Mouse (Mus musculus) lung, adult 2 months (tissue): ENCODE results near the gene Mtif3. TPM values are rescaled to one million over a fixed set of nuclear protein-coding genes. Genes with fewer than 3 reads are reported as not detected.
"Not testable (repeated sequence)": the region's sequence is repeated elsewhere in the genome, so short reads cannot be mapped to it uniquely, and the experiment has no call there.

Source experiments
- DNase-seq: peaks from one replicate; pipeline ENCODE4 v3.0.0; 2022
- H3K4me1 ChIP-seq: fragments of 200-500 bp; 2 replicates; pipeline ENCODE4 v1.6.1; 2011; ENCODE audit warnings: low read length; ENCODE audit not compliant: control insufficient read depth, insufficient read depth
- H3K4me3 ChIP-seq: fragments of 200-500 bp; replicated peaks from 2 replicates; pipeline ENCODE3; 2011; ENCODE audit warnings: low read depth, mild to moderate bottlenecking, control low read depth, low read length; ENCODE audit errors: extremely low read depth
- CTCF ChIP-seq: fragments of 200-500 bp; IDR thresholded peaks from 2 replicates; pipeline ENCODE4 v1.5.1; 2011; ENCODE audit warnings: mild to moderate bottlenecking, low read length, control low read depth; ENCODE audit not compliant: insufficient read depth
- POLR2A ChIP-seq: fragments of 200-500 bp; IDR thresholded peaks from 2 replicates; pipeline ENCODE4 v1.6.1; 2011; ENCODE audit warnings: low read depth, mild to moderate bottlenecking, control low read depth, low read length, borderline replicate concordance; ENCODE audit errors: extremely low read depth
- WGBS: fragments of 180-500 bp; shearing (Covaris S2); methylation state at CpG from one replicate; pipeline ENCODE4 v1.1.7; 2018; 5-methylcytosine and 5-hydroxymethylcytosine counted together
- polyA plus RNA-seq: library from polyadenylated mRNA; depleted of rRNA; stranded (reverse); fragments of >200 nt; gene quantifications from 2 replicates; pipeline ENCODE4 v1.2.3, GENCODE M21; 2012

Gene Mtif3
- polyA plus RNA-seq, 1 experiment: 8.6 TPM

DNA sequence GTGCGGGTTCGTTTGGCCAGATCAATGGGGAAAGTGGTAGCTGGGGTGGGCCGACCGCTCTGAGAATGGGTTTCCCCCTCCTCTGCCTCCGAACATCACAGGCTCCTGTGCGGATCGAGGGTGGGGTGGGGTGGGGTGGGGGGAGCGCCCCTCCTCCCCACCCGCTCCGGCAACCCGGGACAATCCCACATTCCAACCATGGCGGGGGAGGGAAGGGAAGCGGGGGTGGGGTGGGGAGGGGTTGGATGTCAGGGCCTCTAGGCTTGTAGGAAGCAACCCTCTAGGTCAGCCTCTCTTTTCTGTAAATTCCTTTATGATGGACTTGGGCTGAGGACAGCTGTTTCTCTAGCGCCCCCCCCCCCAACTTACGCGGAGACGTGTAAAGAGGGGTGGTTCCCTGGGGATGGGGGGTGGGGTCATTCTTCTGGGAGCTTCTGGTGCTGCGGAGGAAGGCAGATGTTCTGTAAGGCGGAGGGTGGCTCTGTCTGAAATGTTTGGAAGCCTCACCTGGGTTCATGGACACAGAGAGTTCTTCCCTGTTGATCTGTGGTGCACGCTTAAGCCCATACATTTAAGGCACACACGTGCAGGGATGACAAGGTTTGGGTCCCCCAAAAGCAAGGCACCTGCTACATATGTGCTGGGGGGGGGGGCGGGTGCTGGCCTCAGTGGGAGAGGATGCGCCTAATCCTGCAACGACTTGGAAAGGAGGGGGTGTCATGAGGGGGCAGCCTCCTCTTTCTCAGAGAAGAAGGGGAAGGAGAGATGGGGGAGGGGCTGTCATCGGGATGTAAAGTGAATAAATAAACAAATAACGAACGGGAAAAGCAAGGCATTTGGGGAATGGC lies 43.1 kb downstream of the Mtif3 start:
- WGBS: 5% methylated on average over 27 of the region's 27 CpGs
- no peak overlapping the region for H3K4me3 ChIP-seq
- no peaks in the 10 kb centered on the region for H3K4me1 ChIP-seq
- no peak for DNase-seq
- TF ChIP-seq POLR2A (no peak), CTCF (no peak)

DNA sequence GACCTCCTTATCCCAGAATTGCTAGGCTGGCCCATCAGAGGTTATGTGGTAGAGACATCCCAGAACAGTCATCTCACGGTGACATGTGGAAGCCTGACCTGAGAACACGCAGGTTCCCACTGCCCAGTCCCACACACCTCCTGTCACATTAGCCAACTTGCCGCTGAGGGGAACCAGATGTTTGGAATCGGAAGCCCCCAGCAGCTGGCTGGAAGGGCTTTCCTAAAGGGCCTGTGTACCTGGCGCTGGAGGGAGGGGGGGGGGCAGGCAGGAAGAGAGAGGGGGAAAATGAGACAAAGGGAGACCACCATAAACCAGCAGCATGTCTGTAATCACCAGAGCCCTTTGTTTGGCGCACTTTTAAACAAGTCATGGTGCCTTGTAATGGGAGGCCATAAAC lies 43.7 kb downstream of the Mtif3 start:
- no peak for TF ChIP-seq CTCF
- TF ChIP-seq POLR2A: no peak
- WGBS: 27% methylated on average over 6 of the region's 6 CpGs
- DNase-seq: no peak
- Histone ChIP-seq H3K4me1 (no peaks in the 10 kb centered on the region), H3K4me3 (no peak overlapping the region)

DNA sequence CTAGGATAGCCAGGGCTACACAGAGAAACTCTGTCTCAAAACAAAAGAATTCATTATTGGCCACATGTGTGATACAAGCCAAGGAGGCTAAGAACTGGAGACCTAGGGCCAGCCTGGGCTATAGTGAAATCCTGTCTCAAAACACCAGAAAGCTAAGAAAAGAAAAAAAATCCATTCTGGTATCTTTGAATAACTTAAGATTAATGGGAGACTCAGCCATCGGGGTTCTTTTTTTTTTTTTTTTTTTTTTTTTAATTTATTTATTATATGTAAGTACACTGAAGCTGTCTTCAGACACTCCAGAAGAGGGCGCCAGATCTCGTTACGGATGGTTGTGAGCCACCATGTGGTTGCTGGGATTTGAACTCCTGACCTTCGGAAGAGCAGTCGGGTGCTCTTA lies 46.2 kb downstream of the Mtif3 start:
- 75% methylated on average over 6 of the region's 6 CpGs for WGBS
- not testable (repeated sequence) for H3K4me1 ChIP-seq, DNase-seq, H3K4me3 ChIP-seq

DNA sequence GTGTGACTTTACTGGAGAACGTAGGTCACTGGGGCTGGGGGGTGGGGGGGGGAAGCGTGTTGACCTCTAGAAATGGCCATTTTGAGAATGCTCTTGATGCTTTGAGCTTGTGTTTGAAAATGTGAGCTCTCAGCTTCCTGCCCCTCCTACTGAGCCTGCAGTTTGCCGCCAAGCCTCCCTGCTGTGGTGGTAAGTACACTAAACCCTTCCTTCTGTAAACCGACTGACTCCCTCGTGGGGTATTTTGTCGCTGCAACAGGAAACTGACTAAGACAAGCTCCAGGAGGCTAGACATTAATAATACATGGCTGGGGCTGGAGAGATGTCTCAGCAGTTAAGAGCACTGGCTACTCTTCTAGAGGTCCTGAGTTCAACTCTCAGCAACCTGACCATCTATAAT lies 46.8 kb downstream of the Mtif3 start:
- 18% methylated on average over 6 of the region's 6 CpGs for WGBS
- DNase-seq: no peak
- TF ChIP-seq POLR2A (no peak), CTCF (no peak)
- Histone ChIP-seq H3K4me3 (no peak overlapping the region), H3K4me1 (no peaks in the 10 kb centered on the region)

DNA sequence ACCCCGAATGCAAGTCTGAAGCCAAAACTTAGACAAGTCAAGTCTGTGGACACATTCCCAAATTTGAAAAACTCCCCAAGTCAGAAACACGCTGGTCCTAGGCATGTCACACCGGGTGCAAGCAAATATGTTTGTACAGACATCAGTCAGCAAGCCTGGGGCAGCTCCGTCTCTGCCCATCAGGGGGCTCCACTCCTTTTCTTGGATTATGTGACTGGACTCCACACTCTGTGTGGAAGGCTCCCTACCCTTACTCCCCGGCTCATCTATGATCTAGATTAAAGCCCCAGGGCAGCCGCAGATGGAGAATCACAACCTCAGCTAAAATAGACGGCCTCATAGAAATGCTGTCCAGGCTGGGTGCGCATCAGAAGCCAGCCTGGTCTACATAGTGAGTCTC lies 47.3 kb downstream of the Mtif3 start:
- TF ChIP-seq POLR2A (no peak), CTCF (0 out of 2 replicates have a peak, but pooled peaks have one; percentile 10)
- Histone ChIP-seq H3K4me1 (no peaks in the 10 kb centered on the region), H3K4me3 (no peak overlapping the region)
- DNase-seq: no peak
- WGBS: 67% methylated on average over 8 of the region's 8 CpGs

DNA sequence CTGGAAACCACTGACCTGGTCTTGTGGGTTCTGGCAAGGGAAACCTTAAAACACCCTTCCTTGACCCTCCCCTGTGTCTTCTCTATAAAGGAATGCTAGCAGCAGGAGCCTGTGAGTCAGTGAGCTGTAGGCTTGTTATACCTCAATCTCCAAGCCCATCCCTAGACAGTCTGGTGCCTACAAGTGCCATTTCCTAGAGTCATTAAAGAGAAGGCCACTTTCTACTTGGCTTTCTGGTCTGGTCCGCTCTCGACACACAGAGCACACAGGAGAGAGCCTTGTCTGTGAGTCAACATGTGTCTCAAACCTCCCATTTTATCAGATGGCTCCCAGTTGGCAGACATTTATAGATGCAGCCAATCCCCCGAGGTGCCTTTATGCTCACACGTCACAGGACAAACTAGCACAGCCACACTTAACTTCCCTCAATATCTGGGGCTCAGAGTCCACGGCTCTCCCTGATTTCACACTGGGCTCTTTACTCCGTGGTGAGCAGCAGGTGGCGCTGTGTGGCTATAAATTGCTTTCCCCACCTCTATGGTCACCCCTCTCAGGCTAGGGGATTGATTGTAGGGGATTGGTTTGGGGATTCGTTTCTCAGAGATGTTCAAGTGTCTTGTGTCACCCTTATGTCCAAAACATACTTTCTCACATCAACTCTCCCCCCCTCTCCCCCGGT lies 49.4 kb downstream of the Mtif3 start:
- Histone ChIP-seq H3K4me3 (no peak overlapping the region), H3K4me1 (no peaks in the 10 kb centered on the region)
- TF ChIP-seq CTCF (peak; percentile 77), POLR2A (no peak)
- peak; percentile 56 for DNase-seq
- 22% methylated on average over 9 of the region's 9 CpGs for WGBS

DNA sequence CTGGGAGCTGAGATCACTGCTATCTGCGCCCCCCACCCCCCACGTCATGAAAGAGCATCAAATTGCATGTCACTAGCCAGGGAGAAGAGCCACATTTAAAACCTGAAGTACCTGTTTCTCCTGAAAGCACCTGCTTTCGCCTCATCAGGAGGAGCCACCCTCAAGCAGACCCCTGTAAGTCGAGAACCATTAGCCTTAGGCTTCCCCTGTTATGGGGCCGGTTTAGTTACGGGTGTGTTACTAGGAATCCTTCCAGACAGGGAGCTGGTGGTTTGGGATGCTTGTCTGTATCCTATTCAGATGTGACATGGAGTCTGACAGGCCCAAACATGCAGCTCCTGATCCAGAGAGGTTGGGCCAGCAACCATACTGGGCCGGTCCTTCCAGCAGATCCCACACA lies 50.2 kb downstream of the Mtif3 start:
- DNase-seq: no peak
- Histone ChIP-seq H3K4me3 (no peak overlapping the region), H3K4me1 (no peaks in the 10 kb centered on the region)
- WGBS: 87% methylated on average over 7 of the region's 7 CpGs
- TF ChIP-seq POLR2A: no peak
- no peak for TF ChIP-seq CTCF

DNA sequence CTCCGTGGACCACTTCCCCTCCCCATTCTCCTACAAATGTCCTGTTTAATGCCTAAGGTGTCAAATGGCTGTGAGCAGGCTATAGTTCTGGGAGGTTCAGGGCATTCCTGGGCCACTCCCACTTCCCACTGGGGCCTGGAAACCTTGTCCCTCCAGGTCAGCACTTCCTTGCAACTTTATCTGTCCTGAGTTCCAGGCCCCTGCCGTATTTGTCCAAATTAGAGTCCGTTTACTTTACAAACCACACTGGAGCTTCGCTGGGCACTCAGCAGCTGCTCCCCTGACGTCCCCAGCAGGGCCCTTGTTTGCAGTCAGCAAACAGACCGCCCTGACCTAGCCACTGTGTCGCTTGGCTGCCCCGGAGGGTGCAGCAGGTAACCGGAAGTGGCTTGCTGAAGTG lies 51.4 kb downstream of the Mtif3 start:
- 12% methylated on average over 9 of the region's 9 CpGs for WGBS
- Histone ChIP-seq H3K4me3 (no peak overlapping the region), H3K4me1 (no peaks in the 10 kb centered on the region)
- TF ChIP-seq POLR2A (no peak), CTCF (no peak)
- peak; percentile 25 for DNase-seq

DNA sequence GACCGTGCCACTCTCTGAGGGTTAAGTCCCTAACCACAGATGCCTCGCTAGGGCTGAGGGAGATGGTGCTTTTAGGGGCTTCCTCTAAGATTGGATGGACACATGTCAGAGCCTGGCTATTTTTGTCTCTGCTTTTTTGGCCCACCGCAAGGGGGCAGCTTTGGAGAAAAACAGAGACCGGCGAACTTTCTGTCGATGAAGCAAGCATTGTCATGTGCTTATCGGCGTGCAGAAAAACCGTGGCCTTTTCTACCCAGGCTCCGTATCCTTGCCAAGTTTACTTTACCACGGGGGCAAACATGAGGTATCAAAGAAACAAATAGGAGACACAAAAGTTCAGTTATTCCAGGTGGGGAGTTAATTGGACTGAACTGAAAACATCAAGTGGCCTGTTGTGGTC lies 55.0 kb downstream of the Mtif3 start:
- no peak overlapping the region for H3K4me3 ChIP-seq
- DNase-seq: no peak
- TF ChIP-seq CTCF: no peak
- no peak for TF ChIP-seq POLR2A
- H3K4me1 ChIP-seq: no peaks in the 10 kb centered on the region
- 43% methylated on average over 11 of the region's 11 CpGs for WGBS

DNA sequence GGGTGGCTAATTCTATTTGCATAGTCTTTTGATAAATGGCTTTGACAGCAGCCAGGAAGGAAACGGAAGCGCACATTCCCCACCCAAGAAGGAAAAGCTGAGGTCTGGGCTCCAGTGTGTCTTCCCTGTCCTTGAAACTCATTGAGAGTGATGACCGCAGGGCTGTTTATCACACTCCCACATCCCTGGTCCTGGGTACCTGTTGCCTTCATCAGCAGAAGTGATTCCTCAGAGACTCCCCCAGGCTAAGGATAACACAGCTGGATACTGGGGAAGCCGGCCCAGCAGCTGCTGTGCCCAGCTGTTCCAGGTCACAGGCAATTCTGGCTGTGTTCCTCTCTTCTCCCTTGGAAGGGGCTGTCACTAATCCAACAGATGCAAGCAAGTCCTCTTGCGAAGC lies 56.1 kb downstream of the Mtif3 start:
- 33% methylated on average over 5 of the region's 5 CpGs for WGBS
- H3K4me3 ChIP-seq: no peak overlapping the region
- no peaks in the 10 kb centered on the region for H3K4me1 ChIP-seq
- DNase-seq: no peak
- no peak for TF ChIP-seq POLR2A
- TF ChIP-seq CTCF: no peak
